Mouse (Mus musculus) ovary, adult 10 weeks (tissue): ENCODE results near the gene Cttn. TPM values are rescaled to one million over a fixed set of nuclear protein-coding genes. Genes with fewer than 3 reads are reported as not detected.

Source experiments
- polyA plus RNA-seq: library from polyadenylated mRNA; stranded (reverse); fragments of 350-450 nt; fragmentation: Illumina TruSeq; extraction: RNeasy Lipid Tissue Mini Kit (QIAGEN cat#74804); gene quantifications from one replicate; pipeline ENCODE4 v1.2.3, GENCODE M21; 2014

Gene Cttn
- 27.2 TPM for polyA plus RNA-seq

GRCm38 (mm10) chr7:144470545-144471059, at the start of gene Cttn:
TSS of gene Cttn (minus strand) at chr7:144471009.

Other genes with a start within 250 kb of the Cttn start
- gene Ppfia1, start 82.7 kb upstream of the Cttn start, polyA plus RNA-seq, result 213 TPM
- 6.5 TPM for gene Fadd, start 111.5 kb upstream of the Cttn start, polyA plus RNA-seq